Mouse (Mus musculus) liver, embryonic 14.5 days (tissue): ENCODE data around the gene Vax1. TPM values are rescaled to one million over a fixed set of nuclear protein-coding genes. Genes with fewer than 3 reads are reported as not detected.

Experiments used
- ATAC-seq: fragments of 200-750 bp; cut with Nextera tagmentation; 2 replicates; pipeline ENCODE4 v1.8.0; 2017; ENCODE audit warnings: moderate number of reproducible peaks, mild to moderate bottlenecking, moderate library complexity; ENCODE audit not compliant: insufficient read depth
- DNase-seq, 3 experiments: peaks; one replicate each; pipeline ENCODE4 v3.0.0-alpha.2; 2012 to 2013; ENCODE audit warnings: low read depth in 3 of 3, low spot score in 3 of 3
- H3K27ac ChIP-seq: fragments of 300-500 bp; sonication (generic); 2 replicates; pipeline ENCODE4 v1.5.1; 2014; ENCODE audit warnings: moderate library complexity, mild to moderate bottlenecking, control low read depth, inconsistent platforms
- H3K27me3 ChIP-seq: fragments of 300-500 bp; sonication (generic); 2 replicates; pipeline ENCODE4 v1.6.1; 2014; ENCODE audit warnings: mild to moderate bottlenecking, low read length, moderate library complexity; ENCODE audit not compliant: control insufficient read depth, insufficient read depth
- H3K36me3 ChIP-seq: fragments of 300-500 bp; sonication (generic); replicated peaks from 2 replicates; pipeline ENCODE4 v1.6.1; 2014; ENCODE audit warnings: low read depth; ENCODE audit not compliant: control insufficient read depth, insufficient read depth
- H3K4me1 ChIP-seq, 2 experiments: fragments of 200-500 bp in 1 of 2; fragments of 300-500 bp in 1 of 2; sonication (generic) in 1 of 2; replicated peaks; 2 replicates each; pipeline ENCODE4 v1.6.1; 2012 to 2014; ENCODE audit warnings: antibody characterized with exemption in 1 of 2, inconsistent platforms in 1 of 2, low read length in 1 of 2; ENCODE audit not compliant: control insufficient read depth in 2 of 2, insufficient read depth in 2 of 2
- H3K4me2 ChIP-seq: fragments of 300-500 bp; sonication (generic); 2 replicates; pipeline ENCODE4 v1.6.1; 2014; ENCODE audit warnings: low read depth, mild to moderate bottlenecking, control low read depth, moderate library complexity
- H3K4me3 ChIP-seq, 2 experiments: fragments of 200-500 bp in 1 of 2; fragments of 300-500 bp in 1 of 2; sonication (generic) in 1 of 2; 2 replicates each; pipeline ENCODE4 v1.5.1; 2012 to 2014; ENCODE audit warnings: low read depth in 2 of 2, low read length in 2 of 2, mild to moderate bottlenecking in 2 of 2, control low read depth in 1 of 2, inconsistent platforms in 1 of 2, moderate library complexity in 1 of 2; ENCODE audit not compliant: insufficient read depth in 1 of 2
- H3K9ac ChIP-seq: fragments of 300-500 bp; sonication (generic); replicated peaks from 2 replicates; pipeline ENCODE4 v1.6.1; 2014; ENCODE audit warnings: mild to moderate bottlenecking, control low read depth, moderate library complexity
- H3K9me3 ChIP-seq: fragments of 300-500 bp; sonication (generic); 2 replicates; pipeline ENCODE4 v1.6.1; 2016; ENCODE audit warnings: low read length, mixed read lengths; ENCODE audit not compliant: control insufficient read depth
- CTCF ChIP-seq: IDR thresholded peaks from 2 replicates; pipeline ENCODE4 v1.5.1; 2016; ENCODE audit warnings: antibody characterized with exemption, low read depth, control low read depth
- EP300 ChIP-seq: IDR thresholded peaks from 2 replicates; pipeline ENCODE4 v1.6.1; 2016; ENCODE audit warnings: antibody characterized with exemption, low read depth
- WGBS: fragments of 180-500 bp; shearing (Covaris S2); extraction: QIAGEN DNeasy Blood & Tissue Kit; methylation state at CpG from one replicate; pipeline ENCODE4 v1.1.7; 2014; ENCODE audit not compliant: insufficient replicate concordance; 5-methylcytosine and 5-hydroxymethylcytosine counted together
- polyA plus RNA-seq, 2 experiments: library from polyadenylated mRNA; depleted of rRNA in 1 of 2; stranded (reverse) in 1 of 2; unstranded in 1 of 2; fragments of >200 nt; fragmentation: Nextera tagmentation in 1 of 2; extraction: Ambion mirVana in 1 of 2; gene quantifications; 2 replicates each; pipeline versions ENCODE4 v1.2.1 to v1.2.3; 2012 to 2014

Gene Vax1
- polyA plus RNA-seq, 2 experiments: not detected

- H3K4me1 ChIP-seq: no peaks in the 10 kb centered on the region
These were observed 4.3 kb downstream of the Vax1 start for GRCm38 (mm10) chr19:59165577-59165976.

GRCm38 (mm10) chr19:59164896-59165560 lies 4.8 kb downstream of the Vax1 start:
- 8% methylated on average over 16 of the region's 16 CpGs for WGBS
- Histone ChIP-seq H3K4me2 (no peak overlapping the region), H3K27me3 (peaks cover 77% of the 10 kb centered on the region), H3K4me1 (no peaks in the 10 kb centered on the region), H3K4me3 (no peak overlapping the region), H3K27ac (no peak overlapping the region), H3K9ac (no peak overlapping the region), H3K9me3 (no peaks in the 10 kb centered on the region), H3K36me3 (no peaks in the 10 kb centered on the region)
- no peak for ATAC-seq
- no peak for DNase-seq
- no peak for TF ChIP-seq CTCF
- TF ChIP-seq EP300: no peak

More at GRCm38 (mm10) chr19:59165577-59165976, 4.3 kb downstream of the Vax1 start:
- ATAC-seq (no peak), DNase-seq (no peak)
- WGBS: 9% methylated on average over 7 of the region's 7 CpGs
- no peak for TF ChIP-seq EP300
- Histone ChIP-seq H3K9me3 (no peaks in the 10 kb centered on the region), H3K27ac (no peak overlapping the region), H3K4me2 (no peak overlapping the region), H3K4me3 (no peak overlapping the region), H3K36me3 (no peaks in the 10 kb centered on the region), H3K27me3 (peaks cover 82% of the 10 kb centered on the region), H3K9ac (no peak overlapping the region)

- H3K4me2 ChIP-seq: no peak overlapping the region
- H3K4me1 ChIP-seq: no peaks in the 10 kb centered on the region
- H3K9ac ChIP-seq: no peak overlapping the region
- no peak for DNase-seq
- no peaks in the 10 kb centered on the region for H3K36me3 ChIP-seq
- no peak overlapping the region for H3K4me3 ChIP-seq
- no peak for TF ChIP-seq CTCF
- TF ChIP-seq EP300: no peak
- WGBS: 19% methylated on average over 1 of the region's 1 CpGs
- ATAC-seq: no peak
- no peak overlapping the region for H3K27ac ChIP-seq
- H3K9me3 ChIP-seq: no peaks in the 10 kb centered on the region
- peaks cover 68% of the 10 kb centered on the region for H3K27me3 ChIP-seq
These were observed 5.7 kb downstream of the Vax1 start for GRCm38 (mm10) chr19:59164111-59164510.

GRCm38 (mm10) chr19:59156702-59157101 lies 13.2 kb downstream of the Vax1 start:
- H3K27me3 ChIP-seq: no peaks in the 10 kb centered on the region; the same call in none of the 2 replicates
- ATAC-seq (no peak), DNase-seq (no peak)
- no peak overlapping the region for H3K4me2 ChIP-seq
- no peak overlapping the region for H3K9ac ChIP-seq
- no peak overlapping the region for H3K4me3 ChIP-seq
- H3K4me1 ChIP-seq: no peaks in the 10 kb centered on the region
- H3K9me3 ChIP-seq: no peaks in the 10 kb centered on the region
- no peak overlapping the region for H3K27ac ChIP-seq
- no peaks in the 10 kb centered on the region for H3K36me3 ChIP-seq
- TF ChIP-seq EP300 (no peak), CTCF (no peak)
- WGBS: 16% methylated on average over 4 of the region's 4 CpGs

- Histone ChIP-seq H3K4me3 (no peak overlapping the region), H3K9ac (no peak overlapping the region), H3K36me3 (no peaks in the 10 kb centered on the region), H3K27ac (no peak overlapping the region), H3K27me3 (no peaks in the 10 kb centered on the region), H3K4me1 (no peaks in the 10 kb centered on the region), H3K4me2 (no peak overlapping the region), H3K9me3 (no peaks in the 10 kb centered on the region)
- no peak for DNase-seq
- WGBS: 36% methylated on average over 2 of the region's 2 CpGs
- no peak for TF ChIP-seq EP300
- no peak for ATAC-seq
These were observed 15.7 kb downstream of the Vax1 start for GRCm38 (mm10) chr19:59154171-59154570.
